Mouse (Mus musculus) E14TG2a.4 (cell line): ENCODE measurements around the gene Fam189b.

Source experiments
- H3K27me3 ChIP-seq: 2 replicates; pipeline ENCODE4 v1.6.1; 2014; ENCODE audit warnings: low read length, control low read depth; ENCODE audit not compliant: insufficient read depth
- H3K36me3 ChIP-seq: 2 replicates; pipeline ENCODE4 v1.6.1; 2014; ENCODE audit warnings: low read length, control low read depth; ENCODE audit not compliant: insufficient read depth
- H3K4me1 ChIP-seq: replicated peaks from 2 replicates; pipeline ENCODE4 v1.6.1; 2014; ENCODE audit warnings: low read depth, low read length, control low read depth
- H3K4me3 ChIP-seq: replicated peaks from 2 replicates; pipeline ENCODE4 v1.5.1; 2014; ENCODE audit warnings: mild to moderate bottlenecking, low read length
- H3K9me3 ChIP-seq: 2 replicates; pipeline ENCODE4 v1.6.1; 2014; ENCODE audit warnings: low read length, control low read depth
- CTCF ChIP-seq: conservative IDR thresholded peaks from 2 replicates; pipeline ENCODE4 v1.5.1; 2014; ENCODE audit warnings: low read length
- NANOG ChIP-seq: IDR thresholded peaks from 2 replicates; pipeline ENCODE4 v1.6.1; 2014; ENCODE audit warnings: borderline replicate concordance, low read length, mixed read lengths
- POU5F1 ChIP-seq: IDR thresholded peaks from 2 replicates; pipeline ENCODE4 v1.6.1; 2014; ENCODE audit warnings: low read length, borderline replicate concordance

Gene Fam189b

GRCm38 (mm10) chr3:89226900-89227299 lies 44.0 kb downstream of the Fam189b start, which contains the start of gene Mtx1:
Mtx1 (minus strand) TSS chr3:89227088.
- TF ChIP-seq POU5F1 (no peak), CTCF (no peak), NANOG (no peak)
- Histone ChIP-seq H3K9me3 (no peaks in the 10 kb centered on the region), H3K36me3 (peaks cover 16% of the 10 kb centered on the region), H3K4me1 (peaks cover 73% of the 10 kb centered on the region), H3K4me3 (peak within 1 kb of the TSS; percentile 80), H3K27me3 (peaks cover 17% of the 10 kb centered on the region)

GRCm38 (mm10) chr3:89227307-89228179 lies 44.6 kb downstream of the Fam189b start:
- peaks cover 78% of the 10 kb centered on the region for H3K4me1 ChIP-seq
- peaks cover 18% of the 10 kb centered on the region for H3K27me3 ChIP-seq
- peak overlapping the region; percentile 80 for H3K4me3 ChIP-seq
- no peak for TF ChIP-seq NANOG
- no peak for TF ChIP-seq POU5F1
- TF ChIP-seq CTCF: no peak
- H3K9me3 ChIP-seq: no peaks in the 10 kb centered on the region
- H3K36me3 ChIP-seq: peaks cover 16% of the 10 kb centered on the region

- Histone ChIP-seq H3K36me3 (peaks cover 9% of the 10 kb centered on the region), H3K4me1 (peaks cover 81% of the 10 kb centered on the region), H3K4me3 (peak overlapping the region; percentile 80), H3K27me3 (peaks cover 21% of the 10 kb centered on the region), H3K9me3 (no peaks in the 10 kb centered on the region)
- TF ChIP-seq POU5F1: no peak
- TF ChIP-seq NANOG: no peak
- TF ChIP-seq CTCF: peak; percentile 91
These were observed 45.2 kb downstream of the Fam189b start for GRCm38 (mm10) chr3:89228180-89228549.

GRCm38 (mm10) chr3:89228836-89229235 lies 45.9 kb downstream of the Fam189b start, which contains the start of gene Muc1:
Muc1 (plus strand) TSS chr3:89229057.
- Histone ChIP-seq H3K9me3 (no peaks in the 10 kb centered on the region), H3K36me3 (peaks cover 3% of the 10 kb centered on the region), H3K4me1 (peaks cover 81% of the 10 kb centered on the region), H3K27me3 (peaks cover 21% of the 10 kb centered on the region), H3K4me3 (peak within 1 kb of the TSS; percentile 80)
- TF ChIP-seq CTCF (no peak), NANOG (no peak), POU5F1 (no peak)

- Histone ChIP-seq H3K36me3 (no peaks in the 10 kb centered on the region), H3K9me3 (no peaks in the 10 kb centered on the region), H3K4me1 (peaks cover 81% of the 10 kb centered on the region), H3K4me3 (peak overlapping the region; percentile 80), H3K27me3 (peaks cover 21% of the 10 kb centered on the region)
- no peak for TF ChIP-seq CTCF
- no peak for TF ChIP-seq NANOG
- TF ChIP-seq POU5F1: no peak
These were observed 46.3 kb downstream of the Fam189b start for GRCm38 (mm10) chr3:89229276-89229675.

GRCm38 (mm10) chr3:89230561-89230960 lies 47.6 kb downstream of the Fam189b start:
- peaks cover 81% of the 10 kb centered on the region for H3K4me1 ChIP-seq
- H3K36me3 ChIP-seq: no peaks in the 10 kb centered on the region
- H3K27me3 ChIP-seq: peaks cover 32% of the 10 kb centered on the region
- H3K9me3 ChIP-seq: no peaks in the 10 kb centered on the region
- no peak overlapping the region for H3K4me3 ChIP-seq
- no peak for TF ChIP-seq POU5F1
- TF ChIP-seq NANOG: no peak
- no peak for TF ChIP-seq CTCF

GRCm38 (mm10) chr3:89231345-89231744 lies 48.4 kb downstream of the Fam189b start:
- H3K4me1 ChIP-seq: peaks cover 83% of the 10 kb centered on the region
- H3K36me3 ChIP-seq: no peaks in the 10 kb centered on the region
- TF ChIP-seq CTCF (no peak), NANOG (no peak), POU5F1 (no peak)
- H3K4me3 ChIP-seq: no peak overlapping the region
- peaks cover 40% of the 10 kb centered on the region for H3K27me3 ChIP-seq
- H3K9me3 ChIP-seq: no peaks in the 10 kb centered on the region

GRCm38 (mm10) chr3:89231772-89232275 lies 48.9 kb downstream of the Fam189b start:
- H3K27me3 ChIP-seq: peaks cover 44% of the 10 kb centered on the region
- H3K9me3 ChIP-seq: no peaks in the 10 kb centered on the region
- peaks cover 82% of the 10 kb centered on the region for H3K4me1 ChIP-seq
- TF ChIP-seq CTCF (no peak), NANOG (no peak), POU5F1 (no peak)
- H3K36me3 ChIP-seq: no peaks in the 10 kb centered on the region
- H3K4me3 ChIP-seq: no peak overlapping the region
